Mouse (Mus musculus): ENCODE results near the gene Olfr1373.

Olfr1373 gene

DNA sequence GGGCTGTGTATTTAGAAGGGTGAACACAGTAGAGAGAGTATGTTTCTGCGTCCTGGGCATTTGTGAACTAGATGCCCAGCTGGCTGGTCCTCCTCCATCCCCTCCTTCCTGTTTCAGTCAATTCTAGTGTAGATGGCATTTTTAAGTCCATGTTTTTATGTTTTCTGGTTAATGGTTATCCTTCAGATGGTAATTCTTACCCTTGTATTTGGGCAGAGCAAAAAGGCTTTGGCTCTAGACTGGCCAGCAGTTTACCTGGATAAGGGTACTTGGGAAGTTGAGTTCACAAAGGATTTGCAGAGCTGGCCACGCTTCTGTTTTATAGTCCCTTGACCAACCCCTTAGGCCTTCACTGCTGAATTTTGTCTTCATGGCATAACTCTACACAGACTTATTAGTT is 39.3 kb downstream of the Olfr1373 start:
- no peak for DNase-seq (ENCODE audit: low spot score)

- DNase-seq (ENCODE audit: low spot score), result no peak
Measured at GRCm38 (mm10) chr11:52105503-52105902, 39.8 kb downstream of the Olfr1373 start.

DNA sequence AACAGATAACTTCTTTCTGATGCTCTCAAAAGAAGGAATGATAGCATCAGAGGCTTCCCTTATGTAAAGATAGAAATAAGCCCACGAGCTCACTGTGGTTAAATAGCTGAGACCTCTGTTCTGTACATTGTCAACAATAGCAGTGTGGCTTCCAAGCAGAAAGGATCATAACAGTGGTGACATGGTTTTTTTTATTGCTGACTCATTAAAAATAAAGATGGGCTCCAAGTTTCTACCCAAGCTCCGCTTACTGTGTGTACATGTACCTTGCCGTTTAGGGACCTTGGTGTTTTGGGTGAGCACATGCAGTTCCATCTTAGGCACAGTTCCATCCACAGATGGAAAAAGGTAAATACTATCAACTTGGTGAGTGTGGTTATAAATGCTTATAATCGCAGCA is 42.4 kb downstream of the Olfr1373 start:
- no peak for DNase-seq (ENCODE audit: low spot score)

DNA sequence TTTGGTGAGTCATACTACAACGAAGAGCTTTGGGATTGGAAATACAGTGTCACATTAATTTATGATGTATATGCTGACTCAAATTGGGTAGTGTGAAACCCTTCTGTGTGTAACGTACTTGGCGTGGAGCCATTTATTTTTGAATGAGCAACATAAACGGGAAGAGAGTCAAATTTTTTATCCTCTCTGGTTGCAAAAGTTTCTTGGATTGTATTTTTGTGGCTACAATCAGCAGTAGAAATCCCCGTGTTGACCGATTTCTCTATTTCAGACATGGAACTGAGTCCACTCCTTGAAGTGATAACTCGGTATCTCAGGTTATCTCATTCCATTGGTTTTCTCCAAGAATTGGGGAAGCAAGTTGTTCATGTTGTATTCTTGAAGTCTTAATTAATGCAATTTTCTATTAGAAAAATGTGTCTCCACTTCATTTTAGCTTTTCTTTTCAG is 45.5 kb downstream of the Olfr1373 start:
- DNase-seq (ENCODE audit: low spot score), result no peak

DNA sequence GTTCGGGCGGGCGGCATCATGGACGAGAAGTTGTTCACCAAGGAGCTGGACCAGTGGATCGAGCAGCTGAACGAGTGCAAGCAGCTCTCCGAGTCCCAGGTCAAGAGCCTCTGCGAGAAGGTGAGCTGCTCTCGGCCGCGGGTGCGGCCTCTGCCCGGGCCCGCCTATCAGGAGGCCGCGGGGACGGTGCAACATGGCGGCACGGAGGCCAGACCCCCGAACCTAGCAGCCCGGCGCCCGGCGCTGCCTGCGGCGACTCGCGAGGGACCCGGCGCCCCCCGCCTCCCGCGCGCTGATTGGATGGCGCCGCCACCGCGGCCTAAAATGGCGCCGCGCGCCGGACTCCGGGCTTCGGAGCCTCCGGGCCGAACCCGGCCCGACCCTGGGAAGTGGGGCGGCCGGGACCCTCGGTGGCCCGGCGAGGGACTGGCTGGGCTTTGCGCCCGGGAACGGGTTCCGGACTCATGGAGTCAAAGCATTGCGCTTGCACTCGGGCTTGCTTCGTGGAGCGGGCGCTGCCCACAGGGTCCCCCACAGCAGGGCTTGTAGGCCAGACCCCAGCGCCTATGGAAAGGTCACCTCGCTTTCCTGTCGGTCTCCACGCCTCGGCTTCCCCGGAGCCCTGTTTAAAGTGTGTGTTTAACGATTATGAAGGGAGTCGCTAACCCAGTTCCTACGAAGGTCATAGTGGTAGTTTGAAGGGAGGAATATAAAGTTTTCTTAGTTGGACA is 46.1 kb downstream of the Olfr1373 start:
- peak; percentile 80 for DNase-seq (ENCODE audit: low spot score)

DNA sequence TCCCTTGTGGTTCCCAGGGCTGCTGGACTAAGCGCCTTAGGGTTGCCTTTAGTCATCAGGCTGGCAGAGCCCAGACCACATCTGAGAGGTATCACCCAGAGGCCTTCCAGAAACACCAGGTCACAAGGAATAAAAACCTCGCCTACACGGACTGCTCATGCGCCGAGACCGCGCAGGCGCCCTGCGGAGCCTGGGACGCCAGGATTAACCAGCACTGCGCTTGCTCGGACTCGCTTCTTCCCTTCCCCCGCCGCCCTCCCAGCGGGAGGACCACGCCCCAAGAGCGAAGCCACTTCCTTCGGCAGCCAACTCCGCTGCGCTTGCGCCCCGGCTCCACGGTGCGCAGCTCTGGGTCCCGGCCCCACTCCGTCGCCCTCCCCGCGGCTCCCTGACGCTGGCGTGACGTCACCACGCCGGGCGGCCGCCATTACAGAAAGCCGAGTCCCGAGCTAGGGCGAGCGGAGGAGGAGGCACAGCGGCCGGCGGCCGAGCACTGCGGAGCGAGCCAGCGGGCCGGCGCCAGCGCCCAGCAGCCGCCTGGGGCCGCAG is 46.9 kb downstream of the Olfr1373 start, which contains the start of gene Ppp2ca:
Ppp2ca (plus strand) TSS at position 284 of the 549 bp plus-strand sequence.
- DNase-seq (ENCODE audit: low spot score), result peak; percentile 99

DNA sequence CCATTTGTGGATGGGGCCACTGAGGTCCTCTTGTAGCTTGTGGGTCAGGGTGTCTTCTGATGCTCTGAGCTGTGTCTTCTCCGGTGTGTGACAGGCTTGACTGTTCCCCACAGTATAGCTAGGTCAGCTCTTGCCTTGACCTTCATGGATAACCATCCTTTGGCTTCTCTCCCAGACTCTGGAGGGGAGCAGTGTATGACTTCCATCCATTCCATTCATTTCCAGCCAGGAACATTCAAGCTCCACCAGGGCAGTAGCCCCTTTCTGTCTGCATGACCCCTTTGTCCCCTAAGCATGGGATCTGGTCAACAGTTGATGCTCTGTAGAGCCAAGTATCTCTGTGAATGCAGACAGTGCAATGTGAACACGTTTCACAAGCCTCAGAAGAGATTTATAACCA is 47.7 kb downstream of the Olfr1373 start:
- DNase-seq (ENCODE audit: low spot score), result no peak

GRCm38 (mm10) chr11:52097016-52097415 is 48.3 kb downstream of the Olfr1373 start:
- DNase-seq (ENCODE audit: low spot score), result no peak

Measured in yolk sac, embryonic 10.5 days (tissue).